Mouse (Mus musculus) testis, adult 2 months (tissue): ENCODE results near the gene Pdha2. TPM values are rescaled to one million over a fixed set of nuclear protein-coding genes. Genes with fewer than 3 reads are reported as not detected.

Source experiments
- H3K27ac ChIP-seq: fragments of 200-500 bp; 2 replicates; pipeline ENCODE4 v1.5.1; 2012; ENCODE audit warnings: low read depth, low read length; ENCODE audit not compliant: control insufficient read depth, insufficient read depth
- H3K27me3 ChIP-seq: fragments of 200-500 bp; 2 replicates; pipeline ENCODE4 v1.6.1; 2012; ENCODE audit warnings: mild to moderate bottlenecking, low read length, moderate library complexity; ENCODE audit not compliant: control insufficient read depth, insufficient read depth
- H3K36me3 ChIP-seq: fragments of 200-500 bp; 2 replicates; pipeline ENCODE4 v1.6.1; 2012; ENCODE audit warnings: mild to moderate bottlenecking, low read length; ENCODE audit not compliant: control insufficient read depth, insufficient read depth
- H3K4me1 ChIP-seq: fragments of 200-500 bp; 2 replicates; pipeline ENCODE4 v1.6.1; 2012; ENCODE audit warnings: low read length; ENCODE audit not compliant: control insufficient read depth, insufficient read depth
- H3K4me3 ChIP-seq: fragments of 200-500 bp; 2 replicates; pipeline ENCODE4 v1.5.1; 2012; ENCODE audit warnings: low read depth, mild to moderate bottlenecking, low read length, moderate library complexity, mixed read lengths; ENCODE audit not compliant: control insufficient read depth
- CTCF ChIP-seq: fragments of 200-500 bp; IDR thresholded peaks from 2 replicates; pipeline ENCODE4 v1.5.1; 2012; ENCODE audit warnings: low read depth, mild to moderate bottlenecking, inconsistent platforms, low read length, moderate library complexity; ENCODE audit not compliant: control insufficient read depth, insufficient read depth, insufficient replicate concordance
- POLR2A ChIP-seq: fragments of 200-500 bp; IDR thresholded peaks from 2 replicates; pipeline ENCODE4 v1.6.1; 2012; ENCODE audit warnings: low read depth, mild to moderate bottlenecking, inconsistent platforms, low read length, moderate library complexity; ENCODE audit not compliant: control insufficient read depth
- polyA plus RNA-seq: library from polyadenylated mRNA; depleted of rRNA; stranded (reverse); fragments of >200 nt; gene quantifications from 2 replicates; pipeline ENCODE4 v1.2.3, GENCODE M21; 2012

The Pdha2 gene
- polyA plus RNA-seq, 1 experiment: 91.1 TPM

DNA sequence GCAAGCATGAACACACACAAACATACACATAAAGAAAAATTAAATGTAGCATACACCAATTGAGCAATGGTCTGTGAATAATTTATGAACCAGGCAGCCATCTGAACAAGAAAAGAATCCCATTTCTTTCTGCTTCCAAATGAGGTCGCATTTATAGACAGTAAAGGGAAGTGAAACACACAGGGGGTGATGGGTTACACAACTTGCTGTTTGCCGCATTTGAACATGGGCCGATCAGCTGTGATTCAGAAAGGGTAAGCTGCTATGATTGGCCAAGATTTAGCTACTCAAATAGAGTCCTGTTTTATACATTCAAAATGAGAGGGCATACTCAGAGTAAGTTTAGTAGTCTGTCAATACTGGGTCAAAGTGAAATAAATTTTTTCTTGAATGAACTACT lies 20.5 kb downstream of the Pdha2 start:
- no peak overlapping the region for H3K4me3 ChIP-seq
- H3K27ac ChIP-seq: no peak overlapping the region
- no peaks in the 10 kb centered on the region for H3K27me3 ChIP-seq
- no peak for TF ChIP-seq POLR2A
- no peak for TF ChIP-seq CTCF
- H3K36me3 ChIP-seq: no peaks in the 10 kb centered on the region
- no peaks in the 10 kb centered on the region for H3K4me1 ChIP-seq

DNA sequence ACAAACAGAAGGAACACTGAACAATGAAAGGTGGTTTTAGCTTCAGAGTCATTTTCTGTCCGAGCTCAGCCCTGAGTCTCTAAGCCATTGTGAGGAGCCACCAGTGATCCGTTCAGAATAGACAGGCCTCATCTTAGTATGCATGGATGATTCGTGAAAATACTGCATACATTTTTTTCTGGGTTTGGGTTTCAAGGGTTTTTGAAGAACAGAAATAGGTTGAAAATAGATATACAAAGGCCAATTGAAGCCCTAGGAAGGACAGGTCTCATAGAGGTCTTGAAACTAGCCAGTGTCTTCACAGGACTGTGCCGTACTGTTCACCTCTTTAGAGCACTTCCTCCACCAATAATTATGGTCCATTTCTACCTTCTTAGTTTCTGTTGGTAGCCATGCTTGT lies 21.7 kb downstream of the Pdha2 start:
- Histone ChIP-seq H3K27me3 (no peaks in the 10 kb centered on the region), H3K4me3 (no peak overlapping the region), H3K27ac (no peak overlapping the region), H3K4me1 (no peaks in the 10 kb centered on the region), H3K36me3 (no peaks in the 10 kb centered on the region)
- TF ChIP-seq POLR2A: no peak
- TF ChIP-seq CTCF: no peak

GRCm38 (mm10) chr3:141160986-141161385 lies 51.2 kb downstream of the Pdha2 start:
- H3K4me3 ChIP-seq: no peak overlapping the region
- TF ChIP-seq CTCF: no peak
- no peak for TF ChIP-seq POLR2A
- no peaks in the 10 kb centered on the region for H3K4me1 ChIP-seq
- H3K36me3 ChIP-seq: no peaks in the 10 kb centered on the region
- no peak overlapping the region for H3K27ac ChIP-seq
- no peaks in the 10 kb centered on the region for H3K27me3 ChIP-seq
